Mouse (Mus musculus): ENCODE measurements around the gene Btg3.

DNA sequence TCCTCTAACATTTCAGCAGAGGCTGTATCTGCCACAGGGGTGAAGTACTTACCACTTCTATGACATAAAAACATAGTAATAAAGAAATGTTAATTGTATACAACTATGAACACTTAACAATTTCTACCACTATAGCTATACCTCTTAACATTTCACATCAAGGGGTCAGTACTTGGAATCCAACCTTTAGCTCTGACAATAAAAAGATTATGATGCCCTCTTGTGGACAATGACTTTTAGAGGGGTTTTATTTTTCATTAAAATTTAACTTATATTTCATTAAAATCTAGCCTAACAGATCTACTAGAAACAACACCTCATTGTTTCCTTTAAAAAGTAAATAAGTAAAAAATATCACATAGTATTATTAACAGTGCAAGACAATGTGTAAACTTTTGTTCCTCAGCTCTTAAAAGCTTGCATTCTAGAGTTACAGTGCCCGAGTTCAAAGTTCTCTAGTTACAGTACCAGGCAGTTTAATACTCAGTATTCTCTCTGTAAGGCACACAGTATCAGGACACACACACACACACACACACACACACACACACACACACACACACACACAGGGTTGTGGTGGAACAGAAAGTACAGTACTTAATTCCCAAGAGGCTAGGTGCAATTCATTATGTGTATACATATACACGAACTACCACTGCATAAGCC, 30.2 kb downstream of the Btg3 start:
- TF ChIP-seq GATA1 (IDR thresholded peaks at IDR 0.05; ENCODE audit: low read length) (no peak), TAL1 (IDR thresholded peaks at IDR 0.05; ENCODE audit: low read length) (no peak)
